Mouse (Mus musculus) stomach, embryonic 14.5 days (tissue): ENCODE measurements around the gene Sec1. TPM values are rescaled to one million over a fixed set of nuclear protein-coding genes. Genes with fewer than 3 reads are reported as not detected.

ENCODE experiments used
- ATAC-seq: fragments of 200-750 bp; cut with Nextera tagmentation; 2 replicates; pipeline ENCODE4 v1.8.0; 2017; ENCODE audit warnings: low read depth, moderate TSS enrichment; ENCODE audit not compliant: insufficient number of reproducible peaks, insufficient read depth, low FRiP score
- H3K27ac ChIP-seq: fragments of 300-500 bp; sonication (generic); 2 replicates; pipeline ENCODE4 v1.5.1; 2014; ENCODE audit warnings: mild to moderate bottlenecking, low read length, moderate library complexity, mixed read lengths
- H3K27me3 ChIP-seq: fragments of 300-500 bp; sonication (generic); 2 replicates; pipeline ENCODE4 v1.6.1; 2014; ENCODE audit warnings: low read length, control low read depth, mixed read lengths; ENCODE audit not compliant: control insufficient read depth, insufficient read depth
- H3K36me3 ChIP-seq: fragments of 300-500 bp; sonication (generic); 2 replicates; pipeline ENCODE4 v1.6.1; 2014; ENCODE audit warnings: mild to moderate bottlenecking, control low read depth, low read length, moderate library complexity, mixed read lengths; ENCODE audit not compliant: control insufficient read depth, insufficient read depth
- H3K4me1 ChIP-seq: fragments of 300-500 bp; sonication (generic); 2 replicates; pipeline ENCODE4 v1.6.1; 2014; ENCODE audit warnings: low read length, control low read depth, mixed read lengths; ENCODE audit not compliant: control insufficient read depth, insufficient read depth
- H3K4me2 ChIP-seq: fragments of 300-500 bp; sonication (generic); replicated peaks from 2 replicates; pipeline ENCODE4 v1.6.1; 2014; ENCODE audit warnings: low read depth, low read length, control low read depth
- H3K4me3 ChIP-seq: fragments of 300-500 bp; sonication (generic); 2 replicates; pipeline ENCODE4 v1.5.1; 2014; ENCODE audit warnings: low read depth, low read length, control low read depth
- H3K9ac ChIP-seq: fragments of 300-500 bp; sonication (generic); replicated peaks from 2 replicates; pipeline ENCODE4 v1.6.1; 2014; ENCODE audit warnings: low read depth, mild to moderate bottlenecking, control low read depth, low read length, moderate library complexity, mixed read lengths
- H3K9me3 ChIP-seq: fragments of 300-500 bp; sonication (generic); 2 replicates; pipeline ENCODE4 v1.6.1; 2016; ENCODE audit warnings: low read depth, low read length, control low read depth; ENCODE audit not compliant: control insufficient read depth
- WGBS: fragments of 180-500 bp; shearing (Covaris S2); extraction: QIAGEN DNeasy Blood & Tissue Kit; methylation state at CpG from one replicate; pipeline ENCODE4 v1.1.7; 2014; 5-methylcytosine and 5-hydroxymethylcytosine counted together
- polyA plus RNA-seq: library from polyadenylated mRNA; unstranded; fragments of >200 nt; fragmentation: Nextera tagmentation; extraction: Ambion mirVana; gene quantifications from 2 replicates; pipeline ENCODE4 v1.2.1, GENCODE M21; 2014

The Sec1 gene
- polyA plus RNA-seq, 1 experiment from 2014 or later, result 5.7 TPM

DNA sequence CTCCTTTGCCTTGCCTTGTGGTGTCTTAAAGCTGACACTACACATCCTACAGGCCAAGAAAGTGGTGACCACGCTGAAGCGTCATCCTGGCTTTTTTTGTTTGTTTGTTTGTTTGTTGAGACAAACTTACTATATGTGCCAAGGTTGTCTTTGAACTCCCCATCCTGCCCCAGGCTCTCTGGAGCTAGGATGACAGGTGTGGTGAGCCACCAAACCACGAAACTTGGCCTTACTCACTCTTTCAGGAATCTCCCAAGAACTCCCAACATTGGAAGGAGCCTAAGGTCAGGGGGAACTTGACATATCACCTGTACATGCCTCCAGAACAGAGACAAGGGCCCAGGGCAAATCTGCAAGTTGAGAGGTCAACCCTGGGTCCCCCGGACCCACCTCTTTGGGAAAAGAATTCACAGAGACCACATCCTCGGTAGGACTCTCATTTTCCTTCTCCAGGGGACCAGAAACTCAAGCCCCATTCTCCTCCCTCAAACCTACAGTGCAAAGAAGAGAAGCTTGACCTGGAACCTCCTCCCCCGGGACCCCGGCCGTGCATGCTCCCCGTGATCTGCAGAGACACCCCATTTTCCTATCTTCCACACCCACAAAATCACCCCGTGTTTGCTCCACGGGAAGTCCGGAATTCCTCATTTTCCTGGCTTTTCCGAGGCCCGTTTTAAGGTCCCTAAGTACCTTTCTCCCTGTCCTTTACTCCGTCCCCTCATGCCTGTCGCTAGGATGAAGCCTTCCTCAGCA, 51.5 kb downstream of the Sec1 start:
- H3K27me3 ChIP-seq, result no peaks in the 10 kb centered on the region
- no peak for ATAC-seq
- peak overlapping the region; percentile 43 for H3K4me3 ChIP-seq

DNA sequence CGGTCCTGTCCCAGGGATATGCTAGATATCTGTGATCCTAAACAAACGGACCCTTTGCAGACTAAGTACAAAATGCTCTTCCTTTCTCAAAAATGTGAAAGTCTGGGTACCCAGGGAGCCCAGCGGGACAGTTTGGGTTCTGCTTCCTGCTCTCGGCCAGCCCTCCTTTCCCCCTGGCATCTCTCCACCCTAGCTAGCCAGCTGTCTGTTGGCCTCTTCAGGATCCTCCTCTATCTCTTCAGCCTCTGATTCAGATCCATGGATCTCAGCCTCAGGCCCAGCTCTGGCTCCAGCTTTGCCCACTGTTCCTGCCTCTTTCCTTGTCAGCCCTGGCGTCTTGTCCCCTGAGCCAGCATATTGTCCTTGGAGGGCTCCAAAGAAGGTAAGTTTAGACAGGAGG, 52.1 kb downstream of the Sec1 start:
- 82% methylated on average over 5 of the region's 5 CpGs for WGBS

More for the DNA sequence above, 51.5 kb downstream of the Sec1 start:
- peak overlapping the region; percentile 84 for H3K4me2 ChIP-seq
- H3K4me1 ChIP-seq, result peaks cover 46% of the 10 kb centered on the region
- WGBS, result 31% methylated on average over 16 of the region's 16 CpGs
- H3K27ac ChIP-seq, result peak overlapping the region; percentile 92
- no peaks in the 10 kb centered on the region for H3K36me3 ChIP-seq
- H3K9ac ChIP-seq, result peak overlapping the region; percentile 63
- H3K9me3 ChIP-seq, result no peaks in the 10 kb centered on the region

DNA sequence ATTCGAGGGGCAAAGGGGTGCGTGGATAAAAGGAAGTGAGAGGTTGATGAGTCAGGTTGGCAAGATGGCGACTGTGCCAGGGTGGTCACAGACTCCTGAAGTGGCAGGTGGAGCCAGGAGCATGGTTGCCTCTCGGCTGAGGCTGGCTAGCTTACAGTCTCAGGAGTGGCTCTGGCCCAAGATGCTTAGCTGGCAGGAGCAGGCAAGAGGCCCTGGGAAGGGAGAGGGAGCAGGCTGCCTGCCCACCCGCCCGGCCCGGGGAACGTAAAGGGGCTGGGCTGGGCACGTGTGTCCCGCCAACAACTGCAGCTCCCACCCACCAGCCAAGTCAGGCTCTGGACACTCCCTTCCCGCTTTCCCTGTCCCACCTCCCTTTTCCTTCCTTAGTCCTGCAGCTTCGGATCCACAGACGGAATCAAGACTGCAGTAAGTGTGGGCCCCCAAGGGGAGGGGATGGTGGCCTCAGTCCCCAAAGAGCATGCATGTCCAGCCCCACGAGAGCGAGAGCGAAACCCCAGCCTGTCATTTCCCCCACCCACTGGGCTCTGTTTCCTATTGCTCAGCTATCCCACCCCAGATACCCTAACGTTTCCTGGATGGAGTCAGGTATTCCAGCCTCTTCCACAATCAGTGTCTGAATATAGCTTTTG, 52.7 kb downstream of the Sec1 start:
- 45% methylated on average over 17 of the region's 17 CpGs for WGBS

More for the DNA sequence above, 52.1 kb downstream of the Sec1 start:
- Histone ChIP-seq H3K9ac (no peak overlapping the region), H3K9me3 (no peaks in the 10 kb centered on the region), H3K4me1 (peaks cover 46% of the 10 kb centered on the region), H3K36me3 (no peaks in the 10 kb centered on the region), H3K27me3 (no peaks in the 10 kb centered on the region), H3K4me2 (peak overlapping the region; percentile 84), H3K27ac (peak overlapping the region; percentile 11; the same call in 1 of the 2 replicates), H3K4me3 (peak overlapping the region; percentile 43; the same call in 1 of the 2 replicates)
- ATAC-seq, result no peak

DNA sequence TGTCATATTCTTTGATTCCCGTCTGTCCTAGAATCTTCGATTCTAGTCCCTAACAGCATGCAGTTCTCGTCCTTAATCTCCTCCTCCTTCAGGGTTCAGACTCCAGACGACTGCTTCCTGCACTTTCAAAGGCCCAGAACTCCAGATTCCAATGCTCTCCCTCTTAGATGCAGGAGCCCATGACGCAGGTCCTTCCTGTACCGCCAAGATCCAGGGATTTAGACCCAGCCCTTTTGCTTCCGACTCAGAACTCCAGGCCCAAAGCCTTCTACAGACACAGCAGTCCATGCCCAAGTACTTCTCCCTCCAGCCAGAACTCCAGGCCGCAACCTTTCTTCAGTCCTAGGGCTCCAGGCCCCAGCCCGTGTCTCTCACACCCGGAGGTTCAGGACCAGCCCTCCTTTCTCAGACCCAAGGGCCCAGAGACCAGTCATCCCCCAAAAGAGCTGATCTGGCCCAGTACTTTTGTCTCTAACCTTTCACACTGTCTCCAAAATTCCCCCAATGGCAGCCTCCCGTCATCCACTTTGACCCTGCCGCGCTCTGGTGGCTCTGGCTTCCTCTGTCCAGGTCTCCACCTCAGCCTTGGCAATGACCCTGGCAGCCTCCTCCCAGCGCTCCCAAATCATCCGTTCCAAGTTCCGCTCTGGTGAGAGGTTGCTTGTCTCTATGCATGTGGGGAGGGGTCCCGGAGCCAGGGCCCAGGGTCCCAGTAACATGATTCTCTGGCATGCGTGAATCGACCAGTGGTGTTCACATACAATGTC, 53.8 kb downstream of the Sec1 start:
- H3K4me2 ChIP-seq, result no peak overlapping the region
- no peak overlapping the region for H3K4me3 ChIP-seq
- H3K4me1 ChIP-seq, result peaks cover 46% of the 10 kb centered on the region
- peaks cover 3% of the 10 kb centered on the region; the same call in 1 of the 2 replicates for H3K36me3 ChIP-seq
- WGBS, result 76% methylated on average over 19 of the region's 19 CpGs
- ATAC-seq, result no peak
- H3K27me3 ChIP-seq, result no peaks in the 10 kb centered on the region
- H3K9ac ChIP-seq, result no peak overlapping the region
- H3K9me3 ChIP-seq, result no peaks in the 10 kb centered on the region; the same call in 1 of the 2 replicates
- H3K27ac ChIP-seq, result no peak overlapping the region

More for the DNA sequence above, 52.7 kb downstream of the Sec1 start:
- H3K36me3 ChIP-seq, result no peaks in the 10 kb centered on the region
- H3K9ac ChIP-seq, result no peak overlapping the region
- no peaks in the 10 kb centered on the region for H3K9me3 ChIP-seq
- H3K4me1 ChIP-seq, result peaks cover 46% of the 10 kb centered on the region
- peak overlapping the region; percentile 84; the same call in 1 of the 2 replicates for H3K4me2 ChIP-seq
- H3K27ac ChIP-seq, result peak overlapping the region; percentile 11; the same call in 1 of the 2 replicates
- no peaks in the 10 kb centered on the region for H3K27me3 ChIP-seq
- H3K4me3 ChIP-seq, result peak overlapping the region; percentile 43; the same call in 1 of the 2 replicates
- no peak for ATAC-seq

DNA sequence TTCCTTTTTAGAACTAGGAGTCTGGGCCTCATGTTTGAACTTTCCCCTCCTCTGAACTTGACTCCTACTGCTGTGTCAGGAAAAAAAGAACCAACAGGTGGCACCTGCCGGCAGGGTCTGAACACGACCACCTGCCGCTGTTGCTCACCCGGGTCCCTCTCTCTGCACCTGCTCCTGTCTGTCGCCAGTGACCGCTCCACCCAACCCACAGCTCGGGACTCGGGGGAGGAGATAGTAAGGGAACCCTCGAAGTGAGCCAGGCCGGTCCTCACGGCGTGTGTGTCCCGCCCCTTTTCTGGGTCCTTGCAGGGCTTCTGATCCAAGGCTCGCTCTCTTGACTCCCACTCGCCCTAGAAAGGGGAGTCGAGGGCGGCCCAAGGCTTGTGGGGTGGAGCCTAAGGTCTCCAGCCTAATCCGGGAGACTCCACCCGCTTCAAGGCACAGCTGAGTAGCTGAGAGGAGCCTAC, 54.6 kb downstream of the Sec1 start, which contains the start of gene Mamstr:
Mamstr (plus strand) TSS at position 417 of the 467 bp plus-strand sequence.
- no peak within 1 kb of the TSS for H3K4me3 ChIP-seq
- H3K4me2 ChIP-seq, result no peak within 1 kb of the TSS
- H3K36me3 ChIP-seq, result peaks cover 3% of the 10 kb centered on the region; the same call in 1 of the 2 replicates
- no peaks in the 10 kb centered on the region; the same call in 1 of the 2 replicates for H3K9me3 ChIP-seq
- no peak within 1 kb of the TSS for H3K9ac ChIP-seq
- no peak for ATAC-seq
- 26% methylated on average over 19 of the region's 19 CpGs for WGBS
- H3K27me3 ChIP-seq, result no peaks in the 10 kb centered on the region
- H3K4me1 ChIP-seq, result peaks cover 42% of the 10 kb centered on the region
- no peak within 1 kb of the TSS for H3K27ac ChIP-seq

DNA sequence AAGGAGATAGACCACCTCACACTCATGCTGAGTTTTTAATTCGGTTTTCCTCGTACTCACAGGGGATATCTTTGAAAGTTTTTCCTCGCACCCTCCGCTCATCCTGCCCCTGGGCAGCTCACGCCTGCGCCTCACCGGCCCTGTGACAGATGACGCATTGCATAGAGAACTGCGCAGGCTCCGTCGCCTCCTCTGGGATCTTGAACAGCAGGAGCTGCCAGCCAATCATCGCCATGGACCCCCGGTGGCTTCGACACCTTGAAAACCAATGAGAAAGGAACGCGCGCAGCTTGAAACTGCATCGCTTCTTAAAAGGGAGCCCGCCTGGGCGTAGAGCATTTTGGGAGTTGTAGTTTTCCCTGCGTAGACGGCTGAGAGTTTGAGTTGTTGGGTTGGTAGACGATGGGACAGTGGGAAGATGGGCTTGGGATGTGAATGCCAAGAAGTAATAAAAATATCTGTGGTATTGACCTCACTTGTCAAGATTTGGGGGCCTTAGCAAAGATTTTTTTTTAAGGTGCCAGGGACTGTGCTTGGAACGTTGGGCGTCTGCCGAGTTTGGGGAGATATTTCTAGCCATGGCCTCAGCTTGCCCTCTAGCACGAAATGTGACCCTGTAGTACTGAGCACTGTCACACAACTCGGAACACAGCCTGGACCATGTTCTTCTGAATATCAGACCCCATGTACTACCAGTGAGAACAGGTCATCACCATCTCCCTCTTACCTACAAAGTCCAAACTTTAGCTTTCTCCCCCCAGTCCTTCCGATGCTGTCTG, 55.4 kb downstream of the Sec1 start:
- Histone ChIP-seq H3K4me1 (peaks cover 37% of the 10 kb centered on the region), H3K9ac (no peak overlapping the region), H3K4me3 (peak overlapping the region; percentile 19), H3K27ac (no peak overlapping the region), H3K27me3 (no peaks in the 10 kb centered on the region), H3K4me2 (peak overlapping the region; percentile 39), H3K36me3 (peaks cover 3% of the 10 kb centered on the region; the same call in 1 of the 2 replicates), H3K9me3 (no peaks in the 10 kb centered on the region; the same call in 1 of the 2 replicates)
- ATAC-seq, result peak; percentile 88
- 20% methylated on average over 29 of the region's 29 CpGs for WGBS

DNA sequence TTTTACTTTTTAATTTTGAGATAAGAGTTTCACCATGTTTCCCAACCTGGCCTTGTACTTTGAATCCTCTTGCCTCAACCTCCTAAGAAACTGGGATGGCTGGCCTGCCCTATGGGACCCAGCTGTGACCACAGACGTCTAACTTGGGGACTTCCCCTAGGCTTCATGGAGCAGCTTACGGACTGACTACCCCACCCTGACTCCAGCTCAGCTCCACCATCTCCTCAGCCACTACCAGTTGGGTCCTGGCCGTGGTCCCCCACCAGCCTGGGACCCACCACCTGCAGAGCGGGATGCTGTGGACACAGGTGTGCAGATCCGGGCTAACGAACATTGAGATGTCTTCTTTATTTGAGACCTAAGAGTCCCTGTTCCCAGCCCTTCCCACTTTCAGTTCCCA, 56.5 kb downstream of the Sec1 start:
- Histone ChIP-seq H3K4me3 (no peak overlapping the region), H3K9ac (no peak overlapping the region), H3K27ac (no peak overlapping the region), H3K9me3 (no peaks in the 10 kb centered on the region; the same call in 1 of the 2 replicates), H3K27me3 (no peaks in the 10 kb centered on the region), H3K4me2 (peak overlapping the region; percentile 39; the same call in 1 of the 2 replicates), H3K4me1 (peaks cover 32% of the 10 kb centered on the region), H3K36me3 (peaks cover 3% of the 10 kb centered on the region; the same call in 1 of the 2 replicates)
- ATAC-seq, result no peak
- 92% methylated on average over 6 of the region's 6 CpGs for WGBS
